Mouse (Mus musculus) cerebellum, adult 2 months (tissue): ENCODE measurements around the gene Fbxo17.

ENCODE experiments used
- CTCF ChIP-seq: fragments of 200-500 bp; IDR thresholded peaks from 2 replicates; pipeline ENCODE4 v1.5.1; 2011; ENCODE audit warnings: low read depth, mild to moderate bottlenecking, control low read depth, low read length, moderate library complexity, borderline replicate concordance; ENCODE audit not compliant: insufficient read depth
- POLR2A ChIP-seq: fragments of 200-500 bp; IDR thresholded peaks from 2 replicates; pipeline ENCODE4 v1.6.1; 2011; ENCODE audit warnings: low read length, control low read depth, borderline replicate concordance; ENCODE audit not compliant: insufficient read depth

DNA sequence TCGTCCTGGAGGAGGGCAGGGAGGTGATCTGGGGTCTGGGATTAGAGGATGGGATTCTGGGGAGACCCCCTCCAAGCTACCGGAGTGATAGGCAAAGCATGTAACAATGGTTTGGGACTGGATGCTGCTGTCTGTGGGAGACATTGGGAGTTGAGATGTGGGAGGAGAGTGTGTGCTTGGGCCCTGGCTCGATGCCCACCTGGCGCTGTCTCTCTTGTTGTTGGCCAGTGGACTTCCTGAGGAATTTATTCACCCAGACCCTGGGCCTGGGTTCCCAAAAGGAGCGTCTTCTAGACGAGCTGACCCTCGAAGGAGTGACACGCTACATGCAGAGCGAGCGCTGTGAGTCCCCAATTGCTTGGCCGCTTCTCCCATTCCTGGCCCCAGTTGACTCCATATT lies 55.3 kb downstream of the Fbxo17 start:
- TF ChIP-seq CTCF = no peak
- TF ChIP-seq POLR2A = no peak
